Mouse (Mus musculus) spleen, postnatal 14 days (tissue): ENCODE data around the gene S1pr5.
A peak's percentile ranks its signal among the peaks of the same experiment; 100 is the strongest.
"Not testable (repeated sequence)": the region's sequence is repeated elsewhere in the genome, so short reads cannot be mapped to it uniquely, and the experiment has no call there.

Experiments
- DNase-seq, 2 experiments: peaks; one replicate each; pipeline ENCODE4 v3.0.0; 2021 to 2022; ENCODE audit warnings: low spot score in 2 of 2

S1pr5 gene

DNA sequence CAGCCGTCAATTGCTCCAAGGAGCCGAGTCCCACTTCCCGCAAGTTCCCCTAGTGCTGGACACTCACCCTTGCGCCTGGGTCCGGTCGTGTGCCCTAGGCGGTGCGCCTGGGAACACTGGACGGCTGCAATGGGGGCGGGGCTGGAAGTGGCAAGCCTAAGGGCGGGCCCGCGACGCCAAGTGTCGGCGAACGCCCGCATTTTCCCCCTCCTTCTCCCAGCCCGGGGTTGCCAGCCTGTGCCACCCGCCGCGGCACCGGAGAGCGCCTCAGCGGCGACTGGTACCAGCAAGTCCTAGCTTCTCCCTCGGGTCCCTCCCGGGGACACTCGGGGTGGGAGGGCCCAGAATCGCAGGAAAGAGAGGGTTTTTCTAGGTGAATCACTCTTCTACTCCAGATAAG is at the start of gene S1pr5:
Gene S1pr5 (minus strand): TSS at position 118 of the 400 bp plus-strand sequence.
- DNase-seq, result no peak

DNA sequence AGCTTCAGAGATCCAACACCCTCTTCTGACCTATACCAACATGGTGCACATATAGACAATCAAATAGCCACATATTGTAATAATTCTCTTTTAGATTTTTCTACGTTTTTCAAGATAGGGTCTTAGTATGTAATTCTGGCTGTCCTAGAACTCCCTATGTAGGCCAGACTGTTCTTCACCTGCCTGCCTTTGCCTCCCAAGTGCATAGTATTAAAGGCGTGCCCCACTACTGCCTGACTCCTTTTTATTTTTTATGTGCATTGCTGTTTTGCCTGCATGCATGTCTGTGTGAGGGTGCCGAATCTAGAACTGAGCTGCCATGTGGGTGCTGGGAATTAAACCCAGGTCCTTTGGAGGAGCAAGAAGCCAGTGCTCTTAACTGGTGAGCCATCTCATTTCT is 44.0 kb upstream of the S1pr5 start:
- no peak for DNase-seq

DNA sequence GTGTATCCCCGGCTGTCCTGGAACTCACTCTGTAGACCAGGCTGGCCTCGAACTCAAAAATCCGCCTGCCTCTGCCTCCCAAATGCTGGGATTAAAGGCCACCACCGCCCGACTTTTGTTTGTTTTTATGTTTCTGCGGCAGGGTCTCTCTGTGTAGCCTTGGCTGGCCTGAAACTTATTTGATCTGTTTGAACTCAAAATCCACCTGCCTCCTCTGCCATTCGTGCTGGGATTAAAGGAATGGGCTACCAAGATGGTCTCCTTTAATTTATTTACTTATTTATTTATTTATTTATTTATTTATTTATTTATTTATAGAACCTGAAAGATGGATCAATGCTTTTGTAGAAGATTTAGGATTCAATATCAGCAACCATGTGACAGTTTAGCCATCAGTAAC is 43.6 kb upstream of the S1pr5 start:
- not testable (repeated sequence) for DNase-seq

DNA sequence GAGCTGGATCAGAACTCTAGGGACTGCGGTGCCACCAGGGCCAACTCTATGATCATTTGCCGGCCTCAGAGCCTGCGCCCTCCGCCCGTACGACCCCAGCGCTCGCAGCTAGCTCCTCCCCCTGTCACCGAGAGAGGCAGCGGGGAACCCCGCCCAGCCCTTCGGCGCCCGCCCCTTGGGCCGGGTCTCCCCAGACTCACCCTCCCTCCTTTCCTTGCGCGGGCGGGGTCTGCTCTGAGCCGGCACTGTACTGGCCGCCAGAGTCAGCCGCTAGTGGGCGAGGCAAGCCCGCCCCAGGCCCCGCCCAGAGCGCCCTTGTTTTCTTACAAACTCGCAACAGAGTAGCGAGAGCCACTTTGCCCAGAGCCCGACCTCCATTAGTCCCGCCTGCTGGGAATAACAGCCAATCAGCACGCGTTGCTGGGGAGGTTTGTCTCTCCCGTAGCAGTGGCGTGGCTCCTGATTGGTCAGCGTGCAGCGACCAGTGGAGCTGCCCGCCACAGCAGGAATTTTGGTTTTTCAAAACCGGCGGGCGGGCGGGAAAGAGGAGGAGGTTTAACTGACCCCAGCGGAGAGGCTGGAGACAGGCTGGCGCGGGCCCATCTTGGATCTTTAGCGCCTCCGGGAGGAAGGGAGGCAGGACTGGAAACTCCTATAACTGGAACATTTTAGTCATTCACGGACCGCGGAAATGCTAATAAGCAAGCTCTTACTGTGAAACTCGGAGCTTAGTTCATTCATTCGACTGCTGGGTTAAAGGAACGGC is 43.0 kb upstream of the S1pr5 start, which contains the start of gene Cdkn2d:
Gene Cdkn2d (minus strand): TSS at position 386 of the 766 bp plus-strand sequence.
- peak; percentile 99 for DNase-seq

DNA sequence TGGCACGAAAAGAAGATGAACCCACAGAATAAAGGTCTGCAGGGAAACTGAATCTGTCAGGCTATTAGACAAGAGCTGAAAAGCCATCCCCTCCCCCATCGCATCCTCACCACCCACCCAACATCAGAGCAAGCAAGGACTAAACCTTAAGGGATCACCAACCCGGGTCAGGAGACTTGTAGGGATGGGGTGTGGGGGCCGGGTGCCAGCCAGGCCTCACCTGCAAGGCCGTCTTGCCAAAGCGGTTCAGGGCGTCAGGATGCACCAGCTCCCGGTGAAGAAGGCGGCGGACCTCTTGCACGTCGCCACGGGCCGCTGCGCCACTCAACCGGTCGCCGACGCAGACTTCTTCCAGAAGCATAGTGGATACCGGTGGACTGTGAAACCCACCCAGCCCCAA is 42.3 kb upstream of the S1pr5 start:
- no peak for DNase-seq

DNA sequence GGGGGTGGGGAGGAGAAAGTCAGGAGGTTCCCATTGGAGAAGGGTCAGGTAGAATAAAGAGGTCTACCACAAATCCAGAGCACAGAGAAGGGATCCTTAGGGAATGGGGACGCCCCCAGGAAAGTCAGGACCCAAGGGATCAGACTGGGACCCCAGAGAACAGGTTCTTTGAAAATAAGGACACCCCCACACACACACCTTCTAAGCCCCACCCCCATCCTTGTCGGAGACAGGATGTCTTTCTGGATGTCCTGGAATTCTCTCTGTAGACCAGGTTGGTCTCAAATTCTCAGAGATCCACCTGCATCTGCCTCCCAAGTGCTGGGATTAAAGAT is 41.1 kb upstream of the S1pr5 start:
- no peak for DNase-seq

DNA sequence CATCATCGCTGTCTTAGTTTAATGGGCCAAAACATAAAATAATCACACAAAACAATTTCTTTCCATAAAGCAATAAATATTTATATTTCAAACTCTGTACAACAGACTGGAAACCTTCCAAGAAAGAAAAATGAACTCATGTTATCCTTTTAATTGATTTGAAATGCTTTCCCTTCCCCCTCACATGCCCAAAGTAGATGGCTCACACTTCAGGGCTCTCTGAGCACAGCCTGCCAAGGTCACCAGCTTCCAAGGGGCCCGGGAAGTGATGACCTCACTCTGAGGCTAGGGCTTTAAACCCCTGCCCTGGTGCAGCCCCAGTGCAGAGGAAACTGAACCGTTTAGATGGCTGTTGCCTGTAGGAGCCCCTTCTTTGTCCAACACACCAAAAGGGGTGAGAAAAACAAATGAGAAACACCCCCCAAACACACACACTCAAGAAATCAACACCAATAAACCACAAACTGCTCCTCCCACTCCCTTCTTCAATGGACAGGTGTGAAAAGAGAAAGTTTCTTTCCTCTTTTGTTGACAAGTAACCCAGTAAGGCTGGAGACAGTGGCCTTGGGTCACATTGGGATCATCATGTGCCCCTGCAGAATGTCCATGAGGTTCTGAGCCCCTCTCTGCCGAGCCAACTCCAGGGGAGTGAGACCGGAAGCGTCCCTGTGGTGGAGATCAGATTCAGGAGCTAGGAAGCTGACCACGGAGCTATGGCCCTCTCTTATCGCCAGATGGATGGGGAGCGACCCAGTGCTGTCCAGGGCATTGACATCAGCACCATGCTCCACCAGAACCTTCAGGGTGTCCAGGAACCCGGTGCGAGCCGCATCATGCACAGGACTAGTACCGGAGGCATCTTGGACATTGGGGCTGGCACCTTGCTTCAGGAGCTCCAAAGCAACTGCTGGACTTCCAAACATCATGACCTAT is 40.4 kb upstream of the S1pr5 start:
- no peak for DNase-seq

DNA sequence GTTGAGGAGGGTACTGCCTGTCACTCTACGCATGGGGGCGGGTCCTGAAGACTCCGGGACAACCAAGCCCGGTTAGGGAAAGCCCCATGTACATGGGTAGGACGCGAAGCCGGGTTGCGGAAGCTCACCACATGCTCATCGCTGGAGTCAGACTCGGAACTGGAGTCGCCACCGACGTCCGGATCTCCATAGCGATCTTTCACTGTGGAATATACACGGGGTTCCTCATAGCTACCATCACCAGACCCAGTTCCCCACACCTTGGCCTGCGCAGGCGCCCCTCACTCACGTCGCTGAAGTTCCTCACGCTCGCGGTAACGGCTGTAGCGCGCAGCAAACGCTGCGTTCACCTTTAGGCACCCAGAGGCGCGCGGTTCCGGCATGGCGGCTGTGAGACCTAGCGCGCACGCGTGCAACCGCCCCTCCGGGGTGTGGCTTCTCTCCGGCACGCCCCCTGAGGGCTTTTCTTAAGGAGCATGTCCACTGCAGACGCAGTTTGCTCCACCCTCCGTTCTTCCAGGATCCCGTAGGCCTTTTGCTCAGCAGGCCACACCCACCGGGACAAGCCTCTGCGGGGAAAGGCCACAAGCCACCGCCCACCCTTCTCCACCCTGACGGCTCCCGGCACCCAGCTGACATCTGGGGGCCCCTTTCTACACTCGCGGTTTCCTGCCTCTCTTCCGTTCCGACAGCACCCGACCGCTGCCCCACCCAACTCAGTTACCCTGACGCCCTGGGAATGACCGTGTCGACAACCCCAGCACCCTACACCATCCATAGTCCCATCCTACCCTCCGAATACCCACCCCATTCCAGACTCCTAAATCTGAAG is 39.5 kb upstream of the S1pr5 start, which contains the start of gene Kri1:
Gene Kri1 (minus strand): TSS at position 399 of the 832 bp plus-strand sequence.
- DNase-seq, result peak; percentile 95 to 97

DNA sequence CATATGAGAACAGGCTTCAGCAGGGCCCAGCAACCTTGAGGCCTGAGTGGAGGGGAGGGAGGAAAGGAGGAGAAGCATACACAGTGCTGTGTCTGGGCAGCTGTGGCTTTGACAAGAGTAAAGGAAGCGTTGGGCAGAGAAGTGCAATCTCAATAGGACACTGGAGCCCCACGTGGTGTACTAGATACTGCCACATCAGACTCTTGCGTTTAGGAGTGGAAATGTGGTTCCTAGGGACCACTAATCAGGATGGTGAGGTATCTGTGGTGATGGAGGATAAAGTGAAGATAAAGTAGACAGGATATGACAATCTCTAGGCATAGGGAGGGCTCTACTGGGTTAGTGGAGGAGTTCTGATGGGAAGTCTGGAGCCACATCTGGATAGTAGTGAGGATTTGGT is 38.5 kb upstream of the S1pr5 start:
- no peak for DNase-seq

DNA sequence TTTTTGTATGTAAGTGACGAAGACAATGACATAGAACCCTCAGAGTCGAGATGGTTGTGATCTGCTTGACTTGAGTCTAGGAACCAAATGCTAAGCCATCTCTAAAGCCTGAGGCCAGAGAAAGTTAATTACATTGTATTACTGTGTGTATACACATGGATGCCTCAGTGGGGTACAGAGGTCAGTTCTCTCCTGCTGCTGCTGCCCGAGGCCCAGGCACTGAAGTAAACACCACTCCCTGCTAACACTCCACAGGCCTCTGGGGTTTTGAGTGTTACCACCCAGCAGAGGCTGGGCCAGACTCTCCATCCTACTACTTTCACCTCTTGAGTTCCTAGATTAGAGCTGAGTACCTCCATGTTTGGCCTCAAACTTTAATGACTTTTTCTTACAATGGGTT is 35.8 kb upstream of the S1pr5 start:
- no peak for DNase-seq

DNA sequence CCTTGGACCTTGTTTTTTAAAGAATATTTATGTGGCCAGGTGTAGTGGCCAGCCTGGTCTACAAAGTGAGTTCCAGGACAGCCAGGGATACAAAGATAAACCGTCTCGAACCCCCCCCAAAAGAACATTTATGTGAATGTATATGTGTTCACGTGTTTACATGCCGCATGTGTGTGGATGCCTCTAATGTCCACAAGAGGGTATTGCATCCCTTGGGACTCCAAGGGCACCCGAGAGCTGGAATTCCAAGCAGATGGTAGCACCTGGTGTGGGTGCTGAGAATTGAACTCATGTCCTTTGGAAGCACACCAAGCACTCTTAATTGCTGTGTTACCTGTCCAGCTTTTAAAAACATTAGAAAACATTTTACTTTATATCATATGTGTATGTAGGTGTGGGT is 35.3 kb upstream of the S1pr5 start:
- no peak for DNase-seq

DNA sequence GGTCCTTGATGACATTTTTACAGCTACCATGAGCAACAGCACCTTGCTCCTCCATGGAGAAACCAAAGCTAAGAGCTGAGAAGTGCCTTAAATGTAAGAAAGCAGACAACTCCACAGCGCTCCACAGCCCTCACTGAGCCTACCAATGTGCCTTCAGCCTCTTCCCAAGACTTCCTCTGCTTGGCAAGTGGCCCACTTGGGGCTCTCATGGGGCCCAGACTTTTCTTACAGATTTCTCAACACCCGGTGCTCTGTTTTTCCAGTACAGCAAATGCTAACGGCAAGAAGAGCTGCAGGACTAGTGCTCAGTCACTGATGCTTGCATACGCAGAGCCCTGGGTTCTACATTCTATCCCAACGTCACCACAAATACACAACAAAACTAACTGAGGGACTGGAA is 29.5 kb upstream of the S1pr5 start:
- DNase-seq, result no peak

DNA sequence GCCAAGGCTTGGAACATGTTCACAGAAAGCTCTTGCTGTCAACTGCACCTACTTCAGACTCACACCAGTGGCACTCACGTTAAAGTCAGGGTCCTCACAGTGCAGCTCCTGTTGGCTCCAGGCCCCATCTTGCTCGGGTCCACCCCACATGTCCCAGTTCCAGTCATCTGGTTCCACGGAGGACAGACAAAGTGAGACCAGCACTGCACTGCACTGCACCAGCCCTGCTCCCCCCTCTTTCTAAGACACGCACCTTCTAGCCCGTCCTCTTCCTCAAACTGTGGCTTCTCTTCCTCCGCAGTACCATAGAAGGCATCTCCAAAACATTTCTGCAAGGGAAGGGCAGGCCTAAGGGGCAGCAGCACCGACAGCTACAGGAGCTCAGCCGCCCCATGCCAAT is 28.1 kb upstream of the S1pr5 start:
- DNase-seq, result no peak

DNA sequence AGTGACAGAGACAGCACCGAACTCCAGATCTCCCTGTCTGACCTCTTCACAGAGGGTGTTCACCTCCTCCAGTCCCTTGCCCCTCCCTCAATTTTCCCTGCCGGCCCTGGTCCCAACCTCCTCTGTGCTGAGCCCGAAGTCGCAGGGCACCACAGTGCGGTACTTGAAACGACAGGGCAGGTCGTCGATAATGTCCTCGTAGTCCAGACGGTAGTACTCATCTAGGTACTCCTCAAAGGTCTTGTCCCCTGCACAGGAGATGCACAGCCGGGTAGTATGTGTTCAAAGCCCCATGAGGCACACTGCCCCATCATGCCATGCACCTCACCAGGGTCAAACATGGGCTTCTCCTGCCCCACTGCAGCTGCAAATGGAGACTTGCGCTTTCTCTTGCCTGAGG is 27.5 kb upstream of the S1pr5 start:
- DNase-seq, result no peak

DNA sequence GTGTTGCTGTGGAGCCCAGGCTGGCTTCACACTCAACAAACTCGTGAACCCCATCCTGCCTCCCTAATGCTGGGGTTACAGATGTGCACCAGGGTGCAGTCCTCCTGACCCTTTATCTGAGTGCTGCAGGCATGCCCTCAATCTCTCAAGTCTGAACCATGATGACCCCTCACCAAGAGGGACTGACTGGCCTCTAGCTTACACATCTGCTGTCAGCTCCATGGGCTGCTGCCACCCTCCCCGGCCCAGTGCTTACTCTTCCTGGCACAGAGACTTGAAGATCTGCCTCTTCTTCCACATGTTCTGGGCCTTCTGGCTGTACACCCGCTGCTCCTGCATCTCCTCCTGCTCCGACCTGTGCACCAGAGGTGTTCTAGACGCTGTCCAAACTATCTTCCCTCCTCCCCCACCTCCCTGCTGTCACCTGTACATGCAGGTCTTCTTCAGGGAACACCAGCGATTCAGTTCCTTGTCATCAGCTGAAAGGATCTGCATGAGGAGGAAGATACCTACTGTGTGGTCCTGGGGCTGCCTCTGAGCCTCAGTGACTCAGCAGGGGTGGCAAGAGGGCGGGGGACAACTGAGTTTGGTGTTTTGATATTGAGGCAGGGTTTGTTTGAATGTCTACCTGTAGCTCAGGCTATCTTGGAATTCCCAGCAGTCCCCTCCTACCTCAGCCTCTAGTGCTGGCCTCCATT is 26.9 kb upstream of the S1pr5 start:
- no peak for DNase-seq

DNA sequence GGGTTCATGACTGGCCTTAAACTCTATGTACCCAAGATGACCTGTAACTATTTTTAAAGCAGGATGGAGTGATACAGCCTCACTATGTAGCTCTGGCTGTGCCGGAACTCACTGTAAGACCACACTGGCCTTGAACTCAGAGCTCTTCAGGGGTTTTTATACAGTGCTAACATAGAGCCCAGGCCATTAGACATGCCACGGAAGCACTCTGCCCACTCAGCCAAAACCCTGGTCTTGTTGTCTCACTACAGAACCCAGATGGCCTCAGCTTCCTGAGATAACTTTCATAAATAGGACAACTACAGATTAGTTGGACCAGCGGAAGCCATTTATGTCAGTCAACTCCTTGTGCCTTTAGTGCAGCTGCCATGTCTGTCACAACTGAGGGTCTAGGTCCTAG is 26.1 kb upstream of the S1pr5 start:
- DNase-seq, result no peak

DNA sequence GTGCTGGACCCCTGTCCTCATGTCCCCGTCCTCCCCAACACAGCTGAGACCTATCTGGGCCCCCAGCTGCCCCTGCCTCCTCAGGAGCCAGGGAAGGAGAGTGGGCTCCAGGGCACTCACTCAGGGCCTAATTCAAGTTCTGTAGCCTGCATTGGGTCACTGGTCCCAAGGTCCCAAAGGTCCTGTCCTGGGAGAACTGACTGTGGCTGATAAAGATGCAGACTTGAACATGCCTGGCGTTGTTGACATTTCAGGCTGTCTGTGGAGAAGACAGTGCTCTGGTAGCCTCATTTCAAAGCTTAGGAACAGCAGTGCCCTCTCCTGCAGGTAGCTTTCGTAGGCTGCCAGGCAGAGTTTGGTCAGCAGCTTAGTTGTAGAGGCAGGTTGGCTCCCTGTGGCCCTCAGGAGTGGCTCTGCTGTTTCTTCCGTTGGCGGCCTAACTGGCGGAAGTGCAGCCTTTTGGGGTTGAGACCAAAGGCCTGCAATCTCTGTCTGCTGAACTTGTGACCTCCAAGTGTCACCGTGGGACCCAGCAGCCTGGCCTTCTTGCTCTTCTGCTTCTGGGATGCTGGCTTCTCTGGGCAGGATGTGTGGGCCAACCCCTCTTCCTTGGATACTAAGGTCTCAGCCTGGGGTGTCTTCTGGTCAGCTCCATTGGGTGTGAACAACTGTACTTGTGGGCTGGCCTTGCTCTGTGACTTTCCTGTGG is 25.4 kb upstream of the S1pr5 start:
- no peak for DNase-seq

DNA sequence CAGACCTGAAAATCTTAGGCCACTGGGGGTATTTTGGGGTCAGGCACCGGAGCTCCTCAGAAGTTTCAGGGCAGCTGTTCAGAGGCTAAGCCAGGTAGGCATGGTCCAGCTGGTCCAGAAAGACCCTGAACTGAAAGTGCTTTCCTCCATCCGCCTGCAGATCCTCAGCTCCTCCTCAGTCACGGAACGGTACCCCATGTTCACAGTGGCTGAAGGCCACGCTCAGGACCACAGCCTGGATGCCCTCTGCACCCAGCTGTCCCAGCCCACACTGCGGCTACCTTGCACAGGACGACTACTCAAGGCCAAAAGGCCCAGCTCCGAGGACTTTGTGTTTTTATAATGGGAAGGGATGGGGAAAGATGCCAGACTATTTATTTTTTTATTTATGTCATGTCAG is 24.9 kb upstream of the S1pr5 start:
- DNase-seq, result no peak

DNA sequence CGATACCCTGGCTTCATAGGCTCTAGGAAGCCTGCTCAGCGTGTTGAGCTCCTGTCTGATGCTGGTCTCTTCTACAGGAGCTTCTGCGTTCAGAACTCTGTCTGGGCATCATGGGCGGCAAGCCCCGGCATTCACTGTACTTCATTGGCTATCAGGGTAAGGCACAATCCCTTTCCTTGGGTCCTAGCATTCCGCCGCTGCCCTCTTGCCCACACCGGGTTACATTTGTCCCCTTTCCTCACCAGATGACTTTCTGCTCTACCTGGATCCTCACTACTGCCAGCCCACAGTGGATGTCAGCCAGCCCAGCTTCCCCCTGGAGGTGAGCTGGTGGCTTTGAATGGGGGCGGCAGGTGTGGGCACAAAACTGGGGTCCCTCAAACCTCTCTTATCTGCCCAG is 24.1 kb upstream of the S1pr5 start:
- DNase-seq, result no peak

DNA sequence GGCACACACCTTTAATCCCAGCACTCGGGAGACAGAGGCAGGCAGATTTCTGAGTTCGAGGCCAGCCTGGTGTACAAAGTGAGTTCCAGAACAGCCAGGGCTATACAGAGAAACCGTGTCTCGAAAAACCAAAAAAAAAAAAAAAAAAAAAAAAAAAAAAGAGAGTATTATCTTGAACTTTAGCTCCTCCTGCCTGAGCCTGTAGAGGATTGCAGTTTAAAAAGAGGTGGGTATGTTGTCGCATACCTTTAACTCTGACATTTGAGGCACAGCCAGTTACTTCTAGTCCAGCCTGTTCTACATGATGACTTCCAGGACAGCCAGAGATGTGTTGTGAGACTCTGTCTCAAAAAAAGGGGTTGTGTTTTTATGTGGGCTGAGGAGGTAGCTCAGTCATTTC is 21.3 kb upstream of the S1pr5 start:
- not testable (repeated sequence) for DNase-seq

DNA sequence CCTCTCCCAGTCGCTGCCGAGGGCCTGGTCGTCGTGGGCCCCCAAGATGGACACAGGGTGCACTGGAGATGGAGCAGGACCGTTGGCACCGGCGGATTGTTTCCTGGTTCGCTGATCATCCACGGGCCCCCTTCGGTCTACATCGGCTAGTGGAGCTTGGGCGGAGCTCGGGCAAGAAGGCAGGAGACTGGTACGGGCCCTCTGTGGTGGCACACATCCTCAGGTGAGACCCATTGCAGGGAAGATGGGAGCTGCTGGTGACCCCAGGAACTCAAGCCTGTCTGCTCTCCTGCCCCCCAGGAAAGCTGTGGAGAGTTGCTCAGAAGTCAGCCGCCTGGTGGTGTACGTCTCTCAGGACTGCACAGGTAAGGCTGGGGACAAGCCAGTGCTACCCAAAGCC is 20.1 kb upstream of the S1pr5 start:
- no peak for DNase-seq
